Mouse (Mus musculus): ENCODE data around the gene Tgm2. TPM values are rescaled to one million over a fixed set of nuclear protein-coding genes. Genes with fewer than 3 reads are reported as not detected.

Tgm2 gene
- polyA plus RNA-seq (2014; fragmentation: Nextera tagmentation; extraction: Ambion mirVana): 15.3 and 17.3 TPM in 2 replicates

GRCm38 (mm10) chr2:158146223-158146622 is at the start of gene Tgm2:
Gene Tgm2 (minus strand): TSS chr2:158146436.
- no peaks in the 10 kb centered on the region; the same call in 1 of the 2 replicates for H3K36me3 ChIP-seq (ENCODE audit: control insufficient read depth, insufficient read depth, low read length)
- peak; percentile 66 for ATAC-seq (ENCODE audit: low FRiP score, low TSS enrichment)
- H3K27ac ChIP-seq (ENCODE audit: low read depth, low read length): no peak within 1 kb of the TSS
- peaks cover 22% of the 10 kb centered on the region for H3K4me1 ChIP-seq (ENCODE audit: control insufficient read depth, insufficient read depth, low read length)
- H3K4me3 ChIP-seq (ENCODE audit: low read length): peak within 1 kb of the TSS; percentile 46
- no peaks in the 10 kb centered on the region for H3K9me3 ChIP-seq (ENCODE audit: control insufficient read depth, low read length)
- peak within 1 kb of the TSS; percentile 60 for H3K9ac ChIP-seq (ENCODE audit: low read depth, low read length)
- 0 out of 2 replicates have a peak, but pooled peaks cover 5% of the 10 kb centered on the region for H3K27me3 ChIP-seq (ENCODE audit: control insufficient read depth, insufficient read depth, low read length)
- H3K4me2 ChIP-seq (replicated peaks; ENCODE audit: low read depth, low read length): peak within 1 kb of the TSS; percentile 68
- 2% methylated on average over 22 of the region's 33 CpGs for WGBS

- Histone ChIP-seq H3K9me3 (ENCODE audit: control insufficient read depth, low read length) (no peaks in the 10 kb centered on the region), H3K27me3 (ENCODE audit: control insufficient read depth, insufficient read depth, low read length) (no peaks in the 10 kb centered on the region), H3K27ac (ENCODE audit: low read depth, low read length) (no peak overlapping the region), H3K4me1 (ENCODE audit: control insufficient read depth, insufficient read depth, low read length) (peaks cover 11% of the 10 kb centered on the region; the same call in 1 of the 2 replicates), H3K4me2 (replicated peaks; ENCODE audit: low read depth, low read length) (no peak overlapping the region), H3K4me3 (ENCODE audit: low read length) (no peak overlapping the region), H3K9ac (ENCODE audit: low read depth, low read length) (no peak overlapping the region), H3K36me3 (ENCODE audit: control insufficient read depth, insufficient read depth, low read length) (no peaks in the 10 kb centered on the region)
- peak; percentile 26 for ATAC-seq (ENCODE audit: low FRiP score, low TSS enrichment)
- WGBS: 15% methylated on average over 10 of the region's 10 CpGs
Measured at GRCm38 (mm10) chr2:158194945-158195640, 48.9 kb upstream of the Tgm2 start.

GRCm38 (mm10) chr2:158193611-158194336 is 47.5 kb upstream of the Tgm2 start:
- Histone ChIP-seq H3K9ac (ENCODE audit: low read depth, low read length) (no peak overlapping the region), H3K36me3 (ENCODE audit: control insufficient read depth, insufficient read depth, low read length) (no peaks in the 10 kb centered on the region), H3K4me3 (ENCODE audit: low read length) (no peak overlapping the region), H3K4me2 (replicated peaks; ENCODE audit: low read depth, low read length) (no peak overlapping the region), H3K9me3 (ENCODE audit: control insufficient read depth, low read length) (no peaks in the 10 kb centered on the region), H3K27me3 (ENCODE audit: control insufficient read depth, insufficient read depth, low read length) (no peaks in the 10 kb centered on the region), H3K4me1 (ENCODE audit: control insufficient read depth, insufficient read depth, low read length) (peaks cover 11% of the 10 kb centered on the region; the same call in 1 of the 2 replicates), H3K27ac (ENCODE audit: low read depth, low read length) (no peak overlapping the region)
- WGBS: 48% methylated on average over 10 of the region's 10 CpGs
- ATAC-seq (ENCODE audit: low FRiP score, low TSS enrichment): no peak

- WGBS: 65% methylated on average over 7 of the region's 7 CpGs
- Histone ChIP-seq H3K4me3 (ENCODE audit: low read length) (no peak overlapping the region), H3K36me3 (ENCODE audit: control insufficient read depth, insufficient read depth, low read length) (no peaks in the 10 kb centered on the region), H3K27me3 (ENCODE audit: control insufficient read depth, insufficient read depth, low read length) (no peaks in the 10 kb centered on the region), H3K4me2 (replicated peaks; ENCODE audit: low read depth, low read length) (no peak overlapping the region), H3K9ac (ENCODE audit: low read depth, low read length) (no peak overlapping the region), H3K27ac (ENCODE audit: low read depth, low read length) (no peak overlapping the region), H3K9me3 (ENCODE audit: control insufficient read depth, low read length) (no peaks in the 10 kb centered on the region), H3K4me1 (ENCODE audit: control insufficient read depth, insufficient read depth, low read length) (peaks cover 11% of the 10 kb centered on the region; the same call in 1 of the 2 replicates)
- no peak for ATAC-seq (ENCODE audit: low FRiP score, low TSS enrichment)
Measured at GRCm38 (mm10) chr2:158191098-158191497, 44.9 kb upstream of the Tgm2 start.

- no peaks in the 10 kb centered on the region for H3K36me3 ChIP-seq (ENCODE audit: control insufficient read depth, insufficient read depth, low read length)
- no peak overlapping the region for H3K4me3 ChIP-seq (ENCODE audit: low read length)
- 69% methylated on average over 11 of the region's 11 CpGs for WGBS
- H3K27ac ChIP-seq (ENCODE audit: low read depth, low read length): no peak overlapping the region
- H3K9ac ChIP-seq (ENCODE audit: low read depth, low read length): no peak overlapping the region
- ATAC-seq (ENCODE audit: low FRiP score, low TSS enrichment): no peak
- H3K4me2 ChIP-seq (replicated peaks; ENCODE audit: low read depth, low read length): no peak overlapping the region
- no peaks in the 10 kb centered on the region for H3K9me3 ChIP-seq (ENCODE audit: control insufficient read depth, low read length)
- H3K4me1 ChIP-seq (ENCODE audit: control insufficient read depth, insufficient read depth, low read length): peaks cover 7% of the 10 kb centered on the region; the same call in 1 of the 2 replicates
- no peaks in the 10 kb centered on the region for H3K27me3 ChIP-seq (ENCODE audit: control insufficient read depth, insufficient read depth, low read length)
Measured at GRCm38 (mm10) chr2:158189451-158189850, 43.2 kb upstream of the Tgm2 start.

- Histone ChIP-seq H3K9me3 (ENCODE audit: control insufficient read depth, low read length) (no peaks in the 10 kb centered on the region), H3K4me2 (replicated peaks; ENCODE audit: low read depth, low read length) (no peak overlapping the region), H3K27me3 (ENCODE audit: control insufficient read depth, insufficient read depth, low read length) (no peaks in the 10 kb centered on the region), H3K4me1 (ENCODE audit: control insufficient read depth, insufficient read depth, low read length) (peaks cover 5% of the 10 kb centered on the region; the same call in 1 of the 2 replicates), H3K9ac (ENCODE audit: low read depth, low read length) (no peak overlapping the region), H3K36me3 (ENCODE audit: control insufficient read depth, insufficient read depth, low read length) (no peaks in the 10 kb centered on the region), H3K27ac (ENCODE audit: low read depth, low read length) (peak overlapping the region; percentile 42; the same call in 1 of the 2 replicates), H3K4me3 (ENCODE audit: low read length) (no peak overlapping the region)
- WGBS: 37% methylated on average over 11 of the region's 11 CpGs
- peak; percentile 74 for ATAC-seq (ENCODE audit: low FRiP score, low TSS enrichment)
Measured at GRCm38 (mm10) chr2:158186206-158186871, 40.1 kb upstream of the Tgm2 start.

- Histone ChIP-seq H3K4me1 (ENCODE audit: control insufficient read depth, insufficient read depth, low read length) (peaks cover 15% of the 10 kb centered on the region; the same call in 1 of the 2 replicates), H3K9ac (ENCODE audit: low read depth, low read length) (no peak overlapping the region), H3K4me2 (replicated peaks; ENCODE audit: low read depth, low read length) (no peak overlapping the region), H3K36me3 (ENCODE audit: control insufficient read depth, insufficient read depth, low read length) (no peaks in the 10 kb centered on the region), H3K27ac (ENCODE audit: low read depth, low read length) (no peak overlapping the region), H3K4me3 (ENCODE audit: low read length) (no peak overlapping the region), H3K9me3 (ENCODE audit: control insufficient read depth, low read length) (no peaks in the 10 kb centered on the region), H3K27me3 (ENCODE audit: control insufficient read depth, insufficient read depth, low read length) (no peaks in the 10 kb centered on the region)
- 91% methylated on average over 8 of the region's 8 CpGs for WGBS
- no peak for ATAC-seq (ENCODE audit: low FRiP score, low TSS enrichment)
Measured at GRCm38 (mm10) chr2:158183266-158183665, 37.0 kb upstream of the Tgm2 start.

GRCm38 (mm10) chr2:158181932-158182331 is 35.7 kb upstream of the Tgm2 start:
- H3K4me1 ChIP-seq (ENCODE audit: control insufficient read depth, insufficient read depth, low read length): peaks cover 17% of the 10 kb centered on the region; the same call in 1 of the 2 replicates
- no peak for ATAC-seq (ENCODE audit: low FRiP score, low TSS enrichment)
- H3K27ac ChIP-seq (ENCODE audit: low read depth, low read length): no peak overlapping the region
- WGBS: 61% methylated on average over 6 of the region's 6 CpGs
- H3K36me3 ChIP-seq (ENCODE audit: control insufficient read depth, insufficient read depth, low read length): no peaks in the 10 kb centered on the region
- no peak overlapping the region for H3K9ac ChIP-seq (ENCODE audit: low read depth, low read length)
- H3K27me3 ChIP-seq (ENCODE audit: control insufficient read depth, insufficient read depth, low read length): no peaks in the 10 kb centered on the region
- H3K9me3 ChIP-seq (ENCODE audit: control insufficient read depth, low read length): no peaks in the 10 kb centered on the region
- no peak overlapping the region for H3K4me3 ChIP-seq (ENCODE audit: low read length)
- H3K4me2 ChIP-seq (replicated peaks; ENCODE audit: low read depth, low read length): no peak overlapping the region

Data from kidney, embryonic 14.5 days (tissue).